Mouse (Mus musculus): ENCODE data around the gene Lao1.
"Not testable (repeated sequence)": the region's sequence is repeated elsewhere in the genome, so short reads cannot be mapped to it uniquely, and the experiment has no call there.

Lao1 gene

DNA sequence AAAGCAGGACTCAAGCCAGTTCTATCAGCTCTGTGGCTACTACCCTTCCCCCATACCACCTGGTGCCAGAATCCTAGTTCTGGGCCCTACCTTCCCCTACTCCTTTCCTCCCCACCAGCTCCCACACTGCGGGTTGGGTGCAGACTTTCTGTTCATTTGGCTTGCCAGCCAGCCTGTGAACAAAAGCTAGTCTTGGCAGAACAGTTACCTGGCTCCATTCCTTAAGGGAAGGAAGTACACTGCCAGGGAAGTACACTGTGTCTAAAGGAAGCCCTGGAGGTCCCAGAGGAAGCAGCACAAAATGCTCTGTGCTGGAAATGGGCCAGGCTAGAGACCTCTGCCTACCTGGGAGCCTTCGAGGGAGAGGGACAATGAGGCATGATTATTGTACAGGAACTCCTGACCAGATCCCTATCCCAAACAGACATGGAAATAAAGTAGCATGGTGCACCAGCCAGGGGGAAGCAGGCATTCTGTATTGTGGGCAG is at the start of gene Lao1:
Lao1 (plus strand) TSS at position 438 of the 488 bp plus-strand sequence.
- DNase-seq (ENCODE audit: low spot score) = no peak

DNA sequence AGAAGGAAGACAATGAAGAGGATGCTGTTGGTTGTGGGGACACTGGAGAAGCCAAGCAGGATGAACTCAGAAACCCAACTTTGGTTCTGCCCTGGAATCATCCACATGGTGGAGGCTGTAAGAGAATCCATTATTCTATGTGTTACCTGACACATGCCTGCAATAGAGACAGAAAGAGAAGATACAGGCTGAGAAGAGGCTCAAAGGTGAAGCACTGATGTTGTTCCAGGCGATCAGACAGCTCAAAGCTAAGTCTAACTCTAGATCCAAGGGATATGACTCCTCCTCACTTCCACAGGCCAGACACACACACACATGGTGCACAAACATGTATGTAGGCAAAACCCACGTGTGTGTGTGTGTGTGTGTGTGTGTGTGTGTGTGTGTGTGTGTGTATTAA is 44.0 kb upstream of the Lao1 start, which contains the start of gene Olfr1329:
Olfr1329 (minus strand) TSS at position 101 of the 400 bp plus-strand sequence.
- not testable (repeated sequence) for DNase-seq (ENCODE audit: low spot score)

- not testable (repeated sequence) for DNase-seq (ENCODE audit: low spot score)
Measured at GRCm38 (mm10) chr4:118931326-118931725, 30.1 kb upstream of the Lao1 start.

- no peak for DNase-seq (ENCODE audit: low spot score)
Measured at GRCm38 (mm10) chr4:118938512-118938911, 22.9 kb upstream of the Lao1 start, which contains the start of gene Olfr1328. Olfr1328 (minus strand) TSS chr4:118938612.

DNA sequence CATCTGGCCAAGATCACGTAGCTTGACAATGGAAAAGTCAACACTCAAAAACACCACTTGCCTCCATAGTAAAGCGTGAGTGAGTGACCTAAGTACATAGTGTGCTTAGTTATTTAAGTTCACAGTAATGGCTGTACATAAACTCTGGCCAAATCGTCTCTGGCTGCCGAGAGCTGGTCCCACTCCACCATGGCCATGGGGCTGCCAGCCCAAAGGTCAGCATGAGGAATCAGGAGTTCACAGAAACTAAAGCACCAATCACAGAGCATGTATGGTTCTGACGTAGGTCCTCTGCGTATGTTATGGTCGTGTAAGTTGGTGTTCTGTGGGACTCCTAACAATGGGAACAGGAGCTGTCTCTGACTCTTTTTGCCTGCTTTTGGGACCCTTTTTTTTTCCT is 2.6 kb upstream of the Lao1 start:
- no peak for DNase-seq (ENCODE audit: low spot score)

- no peak for DNase-seq (ENCODE audit: low spot score)
Measured at GRCm38 (mm10) chr4:118967711-118968110, 6.3 kb downstream of the Lao1 start.

DNA sequence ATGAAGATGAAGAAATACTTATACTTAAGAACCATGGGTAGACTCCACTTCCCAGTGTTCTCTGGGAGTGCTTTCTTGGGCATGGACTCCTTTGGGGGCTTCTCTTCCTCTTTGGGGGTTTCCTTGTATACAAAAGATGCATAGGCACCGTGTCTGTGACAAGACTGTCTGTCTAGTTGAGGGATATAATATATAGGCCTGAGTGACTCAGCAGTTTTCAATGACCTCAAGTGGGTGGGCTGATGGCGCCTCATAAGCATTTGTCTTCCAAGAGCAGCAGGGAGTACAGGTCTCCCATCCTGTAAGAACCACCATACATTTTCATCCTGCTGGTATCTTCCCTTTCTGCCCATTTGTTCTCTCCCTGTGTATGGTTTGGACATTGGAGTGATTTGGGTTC is 11.9 kb downstream of the Lao1 start:
- DNase-seq (ENCODE audit: low spot score) = no peak

DNA sequence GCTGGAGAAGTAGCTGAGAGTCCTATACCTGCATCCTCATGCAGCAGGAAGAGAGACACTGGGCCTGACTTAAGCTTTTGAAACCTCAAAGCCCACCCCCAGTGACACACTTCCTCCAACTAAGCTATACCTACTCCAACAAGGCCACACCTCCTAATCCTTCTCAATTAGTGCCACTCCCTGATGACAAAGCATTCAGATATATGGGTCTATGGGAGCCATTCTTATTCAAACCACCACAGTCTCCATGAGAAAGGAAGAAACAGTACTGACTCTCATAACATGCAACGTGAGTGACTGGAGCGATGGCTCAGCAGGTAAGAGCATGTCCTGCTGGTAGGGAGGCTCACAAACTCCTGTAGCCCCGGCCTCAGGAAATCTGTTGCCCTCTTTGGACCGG is 23.9 kb downstream of the Lao1 start:
- no peak for DNase-seq (ENCODE audit: low spot score)

- DNase-seq (ENCODE audit: low spot score) = peak; percentile 65
Measured at GRCm38 (mm10) chr4:118988535-118988934, 27.2 kb downstream of the Lao1 start.

- DNase-seq (ENCODE audit: low spot score) = no peak
Measured at GRCm38 (mm10) chr4:118989331-118989730, 28.0 kb downstream of the Lao1 start.

DNA sequence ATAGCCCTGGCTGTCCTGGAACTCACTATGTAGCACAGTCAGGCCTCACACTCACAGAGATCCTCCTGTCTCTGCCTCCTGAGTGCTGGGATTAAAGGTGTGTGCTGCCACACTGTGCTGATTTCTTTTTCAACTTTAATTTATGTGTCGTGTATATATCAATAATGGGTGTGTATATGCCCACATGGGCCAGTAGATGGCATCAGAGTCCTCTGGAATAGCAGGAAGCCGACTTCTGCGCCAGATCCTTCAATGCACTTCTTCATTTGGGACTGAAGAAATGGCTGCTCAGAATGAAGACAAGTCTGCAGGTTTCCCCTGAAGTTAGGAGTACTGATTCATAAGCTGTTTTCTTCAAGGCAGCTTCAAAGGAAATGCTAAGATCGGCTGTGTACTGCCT is 30.4 kb downstream of the Lao1 start:
- DNase-seq (ENCODE audit: low spot score) = peak; percentile 75

- DNase-seq (ENCODE audit: low spot score) = no peak
Measured at GRCm38 (mm10) chr4:118997127-118997542, 35.8 kb downstream of the Lao1 start.

GRCm38 (mm10) chr4:118999691-119000486 is 38.5 kb downstream of the Lao1 start:
- DNase-seq (ENCODE audit: low spot score) = no peak

GRCm38 (mm10) chr4:119001696-119002095 is 40.3 kb downstream of the Lao1 start:
- no peak for DNase-seq (ENCODE audit: low spot score)

DNA sequence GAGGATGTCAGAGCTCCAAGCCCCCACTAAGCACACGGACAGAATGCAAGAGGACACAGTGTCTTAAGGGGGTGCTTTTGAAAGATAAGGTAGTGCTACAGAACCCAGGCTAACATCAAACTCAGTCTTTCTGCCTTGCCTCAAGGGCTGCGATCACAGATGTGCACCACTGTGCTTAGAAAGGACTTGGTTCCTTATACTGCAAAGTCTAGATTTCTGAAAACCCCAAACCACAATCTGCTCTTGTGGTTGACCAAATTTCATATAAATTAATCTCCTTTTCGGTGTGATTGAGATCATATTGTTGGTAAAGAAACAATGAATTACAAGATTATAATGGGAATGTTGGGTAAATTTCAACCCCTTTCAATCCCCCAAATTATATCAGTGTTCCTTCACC is 41.1 kb downstream of the Lao1 start:
- no peak for DNase-seq (ENCODE audit: low spot score)

GRCm38 (mm10) chr4:119004178-119004577 is 42.8 kb downstream of the Lao1 start:
- peak; percentile 78 for DNase-seq (ENCODE audit: low spot score)

DNA sequence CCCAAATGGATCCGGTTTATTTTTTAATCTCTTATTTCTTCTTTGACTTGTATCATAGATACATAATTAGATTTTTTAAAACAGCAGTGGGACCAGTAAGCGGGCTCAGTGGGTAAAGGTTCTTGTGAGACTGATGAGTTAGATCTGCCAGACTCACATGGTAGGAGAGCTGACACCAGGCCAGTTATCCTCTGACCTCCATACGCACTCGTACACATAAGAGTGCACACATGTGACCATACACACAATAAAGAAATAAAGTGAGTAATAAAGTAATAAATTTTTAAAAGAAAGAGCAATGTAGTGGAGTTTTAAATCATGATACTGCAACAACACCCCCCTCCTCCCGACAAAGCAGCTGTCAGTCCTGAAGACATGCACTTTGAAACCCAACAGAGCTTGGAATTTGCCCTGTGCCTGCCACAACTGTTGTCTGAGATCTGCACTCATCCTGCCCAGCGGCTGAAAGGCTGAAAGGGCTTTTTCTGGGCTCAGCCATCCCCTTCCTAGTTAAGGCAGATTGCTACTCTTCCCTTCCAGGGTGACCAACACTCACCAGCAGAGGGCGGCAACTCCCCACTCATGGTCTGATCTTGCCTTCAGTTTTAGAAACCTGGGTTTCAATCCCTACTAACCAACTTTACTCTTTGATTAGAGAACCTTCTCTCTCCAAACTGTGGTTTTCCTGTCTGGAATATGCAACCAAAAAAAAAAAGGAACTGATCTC is 43.4 kb downstream of the Lao1 start:
- DNase-seq (ENCODE audit: low spot score) = peak; percentile 91

DNA sequence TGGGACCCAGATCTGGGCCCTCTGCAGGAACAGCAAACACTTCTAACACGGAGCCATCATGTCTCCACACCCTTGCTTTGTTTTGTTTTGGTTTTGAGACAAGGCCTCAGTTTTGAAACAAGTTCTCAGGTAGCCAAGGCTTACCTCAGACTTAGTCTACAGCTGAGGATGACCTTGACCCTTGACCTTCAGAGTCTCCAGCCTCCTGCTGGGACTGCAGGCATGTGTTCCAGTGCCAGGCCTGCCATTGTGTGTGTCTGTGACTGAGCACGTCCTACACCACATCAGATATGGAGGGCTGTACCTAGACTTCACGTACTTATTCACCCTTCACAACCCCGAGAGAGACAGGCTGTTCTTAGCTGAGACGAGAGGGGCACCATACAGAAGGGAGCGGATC is 46.2 kb downstream of the Lao1 start:
- no peak for DNase-seq (ENCODE audit: low spot score)

GRCm38 (mm10) chr4:119008476-119008875 is 47.1 kb downstream of the Lao1 start:
- DNase-seq (ENCODE audit: low spot score) = peak; percentile 63

DNA sequence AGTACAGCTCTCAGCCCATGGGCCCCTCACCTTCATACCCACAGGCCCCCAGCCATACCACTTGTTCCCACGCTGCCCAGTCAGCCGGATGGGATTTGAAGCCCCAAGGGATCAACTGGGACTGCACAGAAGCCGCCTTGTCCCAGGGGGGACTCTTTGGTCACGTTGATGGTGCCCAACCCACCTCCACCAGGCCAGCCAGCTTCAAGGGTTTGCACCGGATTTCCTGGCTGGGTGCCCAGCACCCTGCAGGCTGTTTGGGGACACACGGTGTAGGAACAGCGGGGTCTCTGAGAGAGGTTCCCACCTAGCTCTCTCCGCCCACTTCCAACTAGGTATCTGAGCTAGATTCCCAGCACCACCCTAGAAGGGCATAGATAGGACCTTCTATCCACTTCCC is 48.4 kb downstream of the Lao1 start:
- DNase-seq (ENCODE audit: low spot score) = no peak

DNA sequence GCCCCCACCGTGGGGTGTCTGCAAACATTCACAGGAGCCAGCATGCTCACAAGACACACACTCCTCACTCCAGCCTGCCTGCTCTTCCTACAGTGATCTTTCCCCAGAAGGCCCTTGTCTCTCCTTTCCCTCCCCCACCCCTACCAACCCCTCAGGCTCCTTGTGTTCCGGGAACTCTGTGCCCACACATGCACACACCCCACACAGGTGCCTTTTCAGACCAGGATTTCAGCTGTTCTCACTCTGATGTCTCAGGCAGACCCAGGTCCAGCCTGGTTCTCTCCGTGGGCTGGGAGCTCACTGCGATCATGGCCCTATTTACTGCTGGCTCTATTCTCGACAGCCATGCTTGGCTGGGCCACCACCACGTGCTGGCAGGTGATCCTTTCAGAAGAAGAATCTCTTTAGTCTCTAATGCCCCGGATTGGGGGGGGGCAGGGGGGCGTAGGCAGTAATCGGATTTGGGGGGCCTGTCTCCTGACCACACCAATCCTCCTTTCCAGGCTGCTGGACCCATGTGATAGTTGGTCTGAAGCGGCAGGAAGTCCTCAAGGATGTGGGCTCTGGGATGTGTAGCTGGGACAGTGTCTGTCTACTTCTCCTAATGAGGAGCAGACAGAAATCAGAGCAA is 49.8 kb downstream of the Lao1 start:
- no peak for DNase-seq (ENCODE audit: low spot score)

GRCm38 (mm10) chr4:119013031-119013430 is 51.7 kb downstream of the Lao1 start:
- DNase-seq (ENCODE audit: low spot score) = no peak

DNA sequence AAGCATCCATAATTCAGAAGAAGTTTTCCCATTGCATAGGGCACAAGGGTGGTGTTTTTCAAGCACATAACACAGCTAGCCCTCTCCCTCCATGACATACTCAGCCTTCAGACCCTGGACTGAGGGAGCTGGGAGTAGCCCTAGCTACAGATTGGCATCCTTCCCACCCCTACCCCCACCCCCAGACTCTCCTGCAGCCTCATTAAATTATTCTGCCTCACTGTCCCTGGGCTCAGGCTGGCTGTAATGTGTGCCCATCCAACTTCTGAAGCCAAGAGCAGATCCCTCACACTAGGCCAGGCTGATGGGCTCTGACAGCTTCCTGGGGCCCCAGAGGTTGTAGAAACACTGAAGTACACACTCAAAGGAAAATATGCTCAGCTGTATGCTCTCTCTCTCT is 53.6 kb downstream of the Lao1 start:
- peak; percentile 93 for DNase-seq (ENCODE audit: low spot score)

All from retina, embryonic 14.5 days (tissue).